Mouse (Mus musculus): Measurements from ENCODE around the gene Ric1. TPM values are rescaled to one million over a fixed set of nuclear protein-coding genes. Genes with fewer than 3 reads are reported as not detected.
A peak's percentile ranks its signal among the peaks of the same experiment; 100 is the strongest.

Gene Ric1
- total RNA-seq, 2 experiments from 2014 or later: 24.4 to 27.3 TPM

- intact Hi-C loops (cut with DNase I): no loop called here
- TF ChIP-seq CTCF (IDR thresholded peaks at IDR 0.05): no peak
These were observed 81.7 kb downstream of the Ric1 start for GRCm38 (mm10) chr19:29603548-29604353.

DNA sequence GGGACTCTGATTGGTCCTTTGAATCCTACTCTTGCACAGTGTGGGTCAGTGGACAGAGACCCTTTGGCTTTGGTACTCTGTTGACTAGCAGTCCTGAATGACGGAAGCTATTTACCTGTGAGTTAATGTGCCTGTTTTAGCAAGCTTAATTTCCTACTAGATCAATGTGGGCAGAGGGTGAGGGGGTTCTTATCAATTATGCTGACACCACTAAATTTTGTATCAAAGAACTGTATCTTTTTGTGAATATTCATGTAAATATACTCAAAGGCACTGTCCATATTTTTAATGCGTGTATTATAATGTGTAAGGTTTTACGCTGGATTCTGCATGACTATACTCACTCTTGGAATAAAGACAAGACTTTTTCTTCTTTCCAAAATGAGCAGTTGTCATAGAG is 82.6 kb downstream of the Ric1 start:
- Histone ChIP-seq H3K27ac (no peak overlapping the region), H3K4me3 (no peak overlapping the region)
- TF ChIP-seq CTCF (IDR thresholded peaks at IDR 0.05): no peak
- intact Hi-C loops (cut with DNase I): no loop called here
- no peak for DNase-seq

More at GRCm38 (mm10) chr19:29603548-29604353, 81.7 kb downstream of the Ric1 start:
- no peak for DNase-seq
- H3K27ac ChIP-seq: no peak overlapping the region
- H3K4me3 ChIP-seq: no peak overlapping the region

GRCm38 (mm10) chr19:29607521-29607920 is 85.4 kb downstream of the Ric1 start:
- intact Hi-C loops (cut with DNase I): no loop called here
- TF ChIP-seq CTCF (IDR thresholded peaks at IDR 0.05): no peak

GRCm38 (mm10) chr19:29608212-29608611 is 86.1 kb downstream of the Ric1 start:
- no peak overlapping the region for H3K27ac ChIP-seq
- no peak for TF ChIP-seq CTCF (IDR thresholded peaks at IDR 0.05)
- H3K4me3 ChIP-seq: no peak overlapping the region
- intact Hi-C loops (cut with DNase I): no loop called here
- DNase-seq: no peak

More at GRCm38 (mm10) chr19:29607521-29607920, 85.4 kb downstream of the Ric1 start:
- H3K27ac ChIP-seq: no peak overlapping the region
- no peak overlapping the region for H3K4me3 ChIP-seq
- no peak for DNase-seq

DNA sequence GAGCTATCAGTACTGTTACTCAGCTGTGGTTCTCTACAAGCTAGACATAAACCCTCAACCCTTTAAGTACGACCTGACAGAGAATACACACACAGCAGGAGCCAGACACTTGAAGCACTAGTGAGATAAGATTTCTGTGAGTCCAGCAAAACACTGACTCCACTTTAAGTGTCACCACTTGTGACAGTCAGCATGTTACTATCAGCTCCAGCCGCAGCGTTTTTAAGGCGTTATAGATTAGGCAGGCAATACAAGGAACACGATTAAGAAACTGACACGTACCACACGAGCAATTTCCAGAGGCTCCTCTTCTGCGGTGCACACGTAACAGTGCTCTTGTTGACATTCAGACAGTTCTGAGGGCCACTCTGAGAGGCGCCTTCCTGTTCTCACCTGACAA is 88.8 kb downstream of the Ric1 start:
- no peak overlapping the region for H3K27ac ChIP-seq
- intact Hi-C loops (cut with DNase I): no loop called here

DNA sequence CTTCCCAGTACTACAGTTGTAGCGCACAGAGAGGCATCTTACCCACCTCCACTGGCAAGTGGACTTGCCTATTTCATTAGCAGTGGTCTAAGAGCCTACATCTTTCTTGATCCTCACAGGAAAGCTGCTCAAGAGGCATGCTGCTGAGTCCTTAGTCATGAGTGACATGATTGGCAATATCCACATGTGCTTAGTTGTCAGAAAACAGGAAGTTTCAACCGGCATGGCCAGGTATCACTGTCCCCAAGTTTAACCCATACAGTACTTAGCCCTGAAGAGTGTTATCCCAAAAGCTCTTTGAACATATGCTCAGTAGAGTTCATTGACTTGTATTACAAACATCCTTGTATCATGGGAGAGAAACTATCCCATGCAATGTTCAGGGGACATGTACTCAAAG is 90.0 kb downstream of the Ric1 start:
- intact Hi-C loops (cut with DNase I): no loop called here
- no peak for TF ChIP-seq CTCF (IDR thresholded peaks at IDR 0.05)
- no peak overlapping the region for H3K4me3 ChIP-seq
- H3K27ac ChIP-seq: no peak overlapping the region
- no peak for DNase-seq

More for the DNA sequence above, 88.8 kb downstream of the Ric1 start:
- no peak for TF ChIP-seq CTCF (IDR thresholded peaks at IDR 0.05)
- no peak overlapping the region for H3K4me3 ChIP-seq
- no peak for DNase-seq

- peak overlapping the region; percentile 59 for H3K4me3 ChIP-seq
- intact Hi-C loops (cut with DNase I): no loop called here
- H3K27ac ChIP-seq: peak overlapping the region; percentile 50
These were observed 119.0 kb downstream of the Ric1 start for GRCm38 (mm10) chr19:29641055-29641454.

DNA sequence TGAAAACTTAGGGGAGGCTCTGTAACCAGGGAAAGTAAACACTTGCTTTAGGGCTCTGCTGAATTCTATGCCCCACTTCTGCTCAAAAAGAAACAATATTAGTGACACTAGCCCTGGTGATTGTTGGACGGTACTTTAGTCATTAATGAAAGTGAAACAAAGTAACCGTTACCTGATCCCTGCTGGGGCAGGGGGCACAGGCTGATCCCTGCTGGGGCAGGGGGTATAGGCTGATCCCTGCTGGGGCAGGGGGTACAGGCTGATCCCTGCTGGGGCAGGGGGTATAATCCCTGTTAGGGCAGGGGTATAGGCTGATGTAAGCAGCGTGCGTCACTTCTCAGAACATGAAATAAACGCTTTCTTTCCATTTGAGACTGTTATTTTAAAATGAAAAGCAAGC is 119.4 kb downstream of the Ric1 start:
- H3K27ac ChIP-seq: peak overlapping the region; percentile 48
- no peak for DNase-seq
- intact Hi-C loops (cut with DNase I): no loop called here
- peak overlapping the region; percentile 59 for H3K4me3 ChIP-seq
- TF ChIP-seq CTCF (IDR thresholded peaks at IDR 0.05): no peak

More at GRCm38 (mm10) chr19:29641055-29641454, 119.0 kb downstream of the Ric1 start:
- no peak for DNase-seq
- TF ChIP-seq CTCF (IDR thresholded peaks at IDR 0.05): no peak

DNA sequence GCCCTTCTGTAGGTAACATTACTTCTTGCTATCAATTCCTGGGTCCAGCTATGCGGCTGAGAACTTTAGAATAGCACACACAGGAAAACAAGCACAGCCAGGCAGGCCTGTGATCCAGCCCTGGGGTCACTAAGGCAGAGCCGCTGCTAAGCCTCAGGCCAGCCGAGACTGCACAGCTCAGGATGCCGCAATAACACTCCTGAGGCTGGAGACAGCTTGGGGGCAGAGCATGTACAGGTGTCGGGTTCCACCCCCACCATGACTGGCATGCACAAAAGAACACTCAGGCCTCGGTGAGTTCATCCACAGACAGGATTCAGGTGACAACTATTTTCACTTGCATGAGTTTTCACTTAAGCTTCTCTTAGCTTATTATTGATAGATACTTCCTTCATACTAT is 120.1 kb downstream of the Ric1 start:
- Histone ChIP-seq H3K27ac (no peak overlapping the region), H3K4me3 (no peak overlapping the region)
- TF ChIP-seq CTCF (IDR thresholded peaks at IDR 0.05): no peak
- intact Hi-C loops (cut with DNase I): no loop called here
- peak; percentile 27 for DNase-seq

GRCm38 (mm10) chr19:29643194-29643922 is 121.3 kb downstream of the Ric1 start:
- H3K4me3 ChIP-seq: no peak overlapping the region
- intact Hi-C loops (cut with DNase I): no loop called here
- H3K27ac ChIP-seq: no peak overlapping the region
- DNase-seq: no peak
- no peak for TF ChIP-seq CTCF (IDR thresholded peaks at IDR 0.05)

DNA sequence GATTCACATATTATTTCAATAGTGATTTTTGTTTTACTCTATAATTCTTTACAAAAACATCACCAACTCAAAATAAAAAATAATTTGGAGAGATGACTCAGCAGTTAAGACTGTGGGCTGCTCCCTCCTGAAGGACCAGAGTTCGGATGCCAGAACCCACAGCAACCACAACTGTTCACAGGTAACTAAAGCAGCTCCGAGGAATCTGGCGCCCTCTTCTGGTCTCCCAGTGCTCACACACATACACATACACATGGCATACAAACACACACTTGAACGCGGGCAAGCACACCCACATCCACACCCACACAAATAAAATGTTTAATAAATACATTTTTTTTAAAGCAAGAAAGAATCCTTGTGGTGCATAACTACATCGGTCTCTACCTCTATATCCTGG is 122.7 kb downstream of the Ric1 start:
- TF ChIP-seq CTCF (IDR thresholded peaks at IDR 0.05): peak; percentile 38
- DNase-seq: no peak
- no peak overlapping the region for H3K27ac ChIP-seq
- H3K4me3 ChIP-seq: no peak overlapping the region
- intact Hi-C loops (cut with DNase I): no loop called here

- DNase-seq: peak; percentile 95
- intact Hi-C loops (cut with DNase I): no loop called here
- TF ChIP-seq CTCF (IDR thresholded peaks at IDR 0.05): peak; percentile 98; the same call in 1 of the 2 replicates
- Histone ChIP-seq H3K4me3 (peak within 1 kb of the TSS; percentile 83), H3K27ac (peak within 1 kb of the TSS; percentile 93)
These were observed 125.8 kb downstream of the Ric1 start, which contains the start of gene Ermp1 for GRCm38 (mm10) chr19:29647651-29648549. Ermp1 (minus strand) TSS chr19:29648415.

Measured in gastrocnemius, adult 2 months (tissue).